Mouse (Mus musculus) heart, adult 9 months (tissue): Measurements from ENCODE around the gene Gm5105.

Experiments used
- DNase-seq, 2 experiments: peaks; one replicate each; pipeline ENCODE4 v3.0.0; 2022; ENCODE audit warnings: low spot score in 2 of 2

Gm5105 gene

GRCm38 (mm10) chr3:138067288-138067687 lies at the start of gene Gm5105:
Gene Gm5105, minus strand, starts transcription at chr3:138067388.
- DNase-seq: no peak

GRCm38 (mm10) chr3:138116871-138117270 lies 49.7 kb upstream of the Gm5105 start:
- peak; percentile 42 to 71 for DNase-seq

GRCm38 (mm10) chr3:138114106-138114505 lies 46.9 kb upstream of the Gm5105 start:
- DNase-seq: no peak

GRCm38 (mm10) chr3:138110910-138111782 lies 44.0 kb upstream of the Gm5105 start:
- no peak for DNase-seq

- DNase-seq: no peak
These were observed 39.7 kb upstream of the Gm5105 start for GRCm38 (mm10) chr3:138106887-138107286.

GRCm38 (mm10) chr3:138105056-138105455 lies 37.9 kb upstream of the Gm5105 start:
- DNase-seq: no peak

GRCm38 (mm10) chr3:138103690-138104089 lies 36.5 kb upstream of the Gm5105 start:
- no peak for DNase-seq

- no peak for DNase-seq
These were observed 34.7 kb upstream of the Gm5105 start for GRCm38 (mm10) chr3:138101936-138102335.

- no peak for DNase-seq
These were observed 30.5 kb upstream of the Gm5105 start for GRCm38 (mm10) chr3:138097718-138098117.

GRCm38 (mm10) chr3:138096263-138097028 lies 29.3 kb upstream of the Gm5105 start:
- no peak for DNase-seq

- DNase-seq: no peak
These were observed 28.5 kb upstream of the Gm5105 start for GRCm38 (mm10) chr3:138095718-138096117.

- no peak for DNase-seq
These were observed 28.1 kb upstream of the Gm5105 start for GRCm38 (mm10) chr3:138095301-138095700.

- DNase-seq: no peak
These were observed 16.7 kb upstream of the Gm5105 start for GRCm38 (mm10) chr3:138083896-138084295.

- no peak for DNase-seq
These were observed 16.0 kb upstream of the Gm5105 start for GRCm38 (mm10) chr3:138083073-138083637.

- DNase-seq: no peak
These were observed 11.5 kb upstream of the Gm5105 start for GRCm38 (mm10) chr3:138078701-138079100.

GRCm38 (mm10) chr3:138077476-138078340 lies 10.5 kb upstream of the Gm5105 start:
- no peak for DNase-seq

- peak in 1 of 2 experiments; percentile 51 for DNase-seq
These were observed 8.0 kb upstream of the Gm5105 start for GRCm38 (mm10) chr3:138075209-138075608.

- DNase-seq: no peak
These were observed 7.0 kb upstream of the Gm5105 start for GRCm38 (mm10) chr3:138074214-138074613.

GRCm38 (mm10) chr3:138071476-138072073 lies 4.4 kb upstream of the Gm5105 start:
- no peak for DNase-seq

- DNase-seq: no peak
These were observed 3.8 kb upstream of the Gm5105 start for GRCm38 (mm10) chr3:138071004-138071403.
